Mouse (Mus musculus): ENCODE data around the gene Hes6. TPM values are rescaled to one million over a fixed set of nuclear protein-coding genes. Genes with fewer than 3 reads are reported as not detected.

Hes6 gene
- polyA plus RNA-seq, 1 experiment from 2014 or later: 21.1 TPM

DNA sequence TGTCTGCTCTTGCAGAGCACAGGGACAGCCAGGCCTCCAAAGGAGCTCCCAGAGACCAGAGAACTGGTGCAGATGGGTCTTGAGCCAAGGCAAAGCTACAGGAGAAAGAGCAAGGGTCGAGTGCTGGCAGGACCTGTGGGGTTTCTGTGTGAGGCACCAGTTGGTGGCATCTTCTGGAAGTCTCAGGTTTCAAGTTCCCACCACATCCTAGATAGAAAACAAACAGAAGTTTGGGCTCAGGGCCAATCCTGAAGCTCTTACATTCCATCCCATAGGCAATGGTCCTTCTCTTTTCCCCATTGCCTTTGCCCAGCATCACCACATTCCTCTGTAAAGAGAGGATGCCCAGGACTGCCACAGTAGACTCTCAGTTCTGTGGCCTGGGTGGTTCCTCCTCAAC lies 8.9 kb downstream of the Hes6 start:
- Histone ChIP-seq H3K36me3 (replicated peaks) (no peaks in the 10 kb centered on the region), H3K9me3 (replicated peaks) (no peaks in the 10 kb centered on the region), H3K9ac (no peak overlapping the region), H3K4me3 (replicated peaks) (no peak overlapping the region), H3K27ac (replicated peaks) (no peak overlapping the region), H3K27me3 (peaks cover 34% of the 10 kb centered on the region), H3K4me1 (replicated peaks) (no peaks in the 10 kb centered on the region), H3K4me2 (no peak overlapping the region)
- 18% methylated on average over 1 of the region's 1 CpGs for WGBS (ENCODE audit: insufficient replicate concordance)
- ATAC-seq (ENCODE audit: insufficient read depth): no peak

DNA sequence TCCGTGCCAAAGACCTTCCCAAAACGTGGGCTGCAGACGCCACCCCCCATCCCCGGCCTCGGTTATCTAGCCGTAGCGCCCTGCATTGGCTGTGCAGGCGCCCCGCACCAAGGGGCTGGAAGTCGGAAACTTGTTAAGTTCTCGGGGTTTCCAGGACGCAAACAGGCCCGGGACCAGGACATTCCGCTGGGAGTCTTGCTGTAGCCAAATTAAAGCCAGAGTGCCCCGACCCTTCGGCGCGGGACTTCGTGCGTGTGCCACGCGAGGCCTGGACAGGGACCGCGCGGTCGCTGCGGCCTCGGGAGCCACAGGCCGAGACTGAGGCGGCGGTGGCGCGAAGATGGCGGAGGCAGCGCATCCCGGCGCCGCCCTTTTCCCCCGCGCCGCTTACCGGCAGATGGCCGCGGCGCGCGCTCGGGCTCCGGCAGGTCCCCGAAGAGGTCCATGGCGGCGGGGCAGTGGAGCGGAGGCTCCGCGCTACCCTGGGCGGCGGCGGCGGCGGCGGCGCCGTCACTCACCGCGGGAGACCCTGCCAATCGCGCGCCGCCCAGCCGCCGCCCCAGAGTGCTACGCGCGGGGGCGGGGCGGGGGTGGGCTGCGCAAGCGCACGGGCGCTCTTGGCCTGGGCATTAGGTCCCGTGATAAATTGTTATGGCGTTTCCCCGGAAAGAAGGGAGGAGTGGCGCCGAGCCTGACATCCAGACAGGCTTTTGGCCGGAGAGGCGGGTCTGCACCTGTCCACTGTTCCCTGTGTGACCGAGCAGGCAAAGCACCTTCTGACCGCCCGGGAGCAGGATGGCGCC lies 15.4 kb downstream of the Hes6 start, which contains the start of gene Ilkap:
Ilkap (minus strand) TSS at position 556 of the 803 bp plus-strand sequence.
- Histone ChIP-seq H3K36me3 (replicated peaks) (peaks cover 25% of the 10 kb centered on the region), H3K4me1 (replicated peaks) (peaks cover 32% of the 10 kb centered on the region), H3K27ac (replicated peaks) (peak within 1 kb of the TSS; percentile 88), H3K9ac (peak within 1 kb of the TSS; percentile 87), H3K27me3 (peaks cover 6% of the 10 kb centered on the region; the same call in 1 of the 2 replicates), H3K9me3 (replicated peaks) (no peaks in the 10 kb centered on the region), H3K4me3 (replicated peaks) (peak within 1 kb of the TSS; percentile 89), H3K4me2 (peak within 1 kb of the TSS; percentile 84)
- peak; percentile 97 for ATAC-seq (ENCODE audit: insufficient read depth)
- under 1% methylated on average over 91 of the region's 91 CpGs for whole genome bisulfite sequencing (ENCODE audit: insufficient replicate concordance)

DNA sequence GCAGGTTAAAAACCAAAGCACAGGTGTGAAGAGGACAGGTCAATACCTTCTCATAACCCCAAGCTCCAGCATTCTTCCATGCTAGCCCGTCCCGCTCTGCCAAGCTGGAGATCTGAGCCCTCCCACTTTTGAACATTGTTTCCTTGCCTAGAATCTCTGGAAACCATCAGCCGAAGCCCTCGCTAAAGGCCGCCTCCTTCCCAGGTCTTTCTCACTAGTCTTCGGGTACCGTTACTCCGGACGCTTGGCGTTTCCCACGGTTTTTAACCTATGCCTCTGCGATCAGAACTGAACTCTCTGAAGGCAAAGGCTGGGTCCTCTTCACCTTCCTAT lies 15.9 kb downstream of the Hes6 start:
- Histone ChIP-seq H3K4me3 (replicated peaks) (peak overlapping the region; percentile 89), H3K9me3 (replicated peaks) (no peaks in the 10 kb centered on the region), H3K36me3 (replicated peaks) (peaks cover 30% of the 10 kb centered on the region), H3K27ac (replicated peaks) (peak overlapping the region; percentile 88), H3K9ac (peak overlapping the region; percentile 87), H3K4me2 (peak overlapping the region; percentile 84), H3K4me1 (replicated peaks) (peaks cover 32% of the 10 kb centered on the region), H3K27me3 (peaks cover 5% of the 10 kb centered on the region; the same call in 1 of the 2 replicates)
- WGBS (ENCODE audit: insufficient replicate concordance): under 1% methylated on average over 12 of the region's 12 CpGs
- no peak for ATAC-seq (ENCODE audit: insufficient read depth)

DNA sequence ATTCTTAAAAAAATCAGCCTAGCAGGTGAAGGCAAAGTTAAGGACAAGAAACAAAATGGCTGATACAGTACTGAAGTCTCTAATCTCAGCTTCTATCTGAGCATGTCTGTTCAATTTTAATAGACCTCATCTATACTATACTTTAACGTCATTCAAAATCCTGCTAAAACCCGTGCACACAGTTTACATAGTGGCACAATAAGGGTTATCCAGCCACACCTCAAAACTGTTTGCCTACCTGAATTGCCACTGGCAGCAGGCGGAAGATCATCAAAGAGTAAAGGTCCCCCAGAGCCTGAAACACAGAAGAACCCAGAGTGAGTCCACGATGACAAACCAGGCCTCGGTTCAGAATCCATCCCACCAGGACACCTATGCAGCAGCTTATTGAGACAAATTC lies 23.5 kb downstream of the Hes6 start:
- no peak overlapping the region for H3K9ac ChIP-seq
- no peak overlapping the region for H3K4me2 ChIP-seq
- WGBS (ENCODE audit: insufficient replicate concordance): 82% methylated on average over 5 of the region's 5 CpGs
- no peaks in the 10 kb centered on the region for H3K27me3 ChIP-seq
- H3K4me1 ChIP-seq (replicated peaks): peaks cover 6% of the 10 kb centered on the region; the same call in 1 of the 2 replicates
- ATAC-seq (ENCODE audit: insufficient read depth): no peak
- no peak overlapping the region for H3K27ac ChIP-seq (replicated peaks)
- no peaks in the 10 kb centered on the region for H3K9me3 ChIP-seq (replicated peaks)
- H3K4me3 ChIP-seq (replicated peaks): no peak overlapping the region
- peaks cover 92% of the 10 kb centered on the region for H3K36me3 ChIP-seq (replicated peaks)

DNA sequence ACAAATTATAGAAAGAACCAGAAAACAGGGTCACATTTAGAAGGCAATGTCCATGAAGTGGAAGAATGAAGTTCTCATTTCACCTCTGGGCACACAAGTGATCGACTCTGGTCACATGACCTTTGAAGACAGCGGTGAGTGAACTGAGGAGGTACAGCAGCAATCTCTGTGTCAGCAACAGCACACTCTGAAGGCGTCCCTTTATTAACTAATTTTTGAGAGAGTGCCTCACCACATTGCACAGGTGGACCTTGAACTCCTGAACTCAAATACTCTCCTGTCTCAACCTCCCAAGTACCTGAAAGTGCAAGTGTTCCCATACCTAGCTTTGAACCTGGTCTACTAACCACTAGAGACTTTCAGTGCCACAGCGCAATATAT lies 32.8 kb downstream of the Hes6 start:
- H3K4me1 ChIP-seq (replicated peaks): no peaks in the 10 kb centered on the region
- no peak overlapping the region for H3K4me3 ChIP-seq (replicated peaks)
- no peaks in the 10 kb centered on the region for H3K27me3 ChIP-seq
- no peak overlapping the region for H3K9ac ChIP-seq
- ATAC-seq (ENCODE audit: insufficient read depth): no peak
- no peak overlapping the region for H3K27ac ChIP-seq (replicated peaks)
- no peak overlapping the region for H3K4me2 ChIP-seq
- H3K36me3 ChIP-seq (replicated peaks): peaks cover 95% of the 10 kb centered on the region
- 86% methylated on average over 4 of the region's 4 CpGs for WGBS (ENCODE audit: insufficient replicate concordance)
- no peaks in the 10 kb centered on the region for H3K9me3 ChIP-seq (replicated peaks)

DNA sequence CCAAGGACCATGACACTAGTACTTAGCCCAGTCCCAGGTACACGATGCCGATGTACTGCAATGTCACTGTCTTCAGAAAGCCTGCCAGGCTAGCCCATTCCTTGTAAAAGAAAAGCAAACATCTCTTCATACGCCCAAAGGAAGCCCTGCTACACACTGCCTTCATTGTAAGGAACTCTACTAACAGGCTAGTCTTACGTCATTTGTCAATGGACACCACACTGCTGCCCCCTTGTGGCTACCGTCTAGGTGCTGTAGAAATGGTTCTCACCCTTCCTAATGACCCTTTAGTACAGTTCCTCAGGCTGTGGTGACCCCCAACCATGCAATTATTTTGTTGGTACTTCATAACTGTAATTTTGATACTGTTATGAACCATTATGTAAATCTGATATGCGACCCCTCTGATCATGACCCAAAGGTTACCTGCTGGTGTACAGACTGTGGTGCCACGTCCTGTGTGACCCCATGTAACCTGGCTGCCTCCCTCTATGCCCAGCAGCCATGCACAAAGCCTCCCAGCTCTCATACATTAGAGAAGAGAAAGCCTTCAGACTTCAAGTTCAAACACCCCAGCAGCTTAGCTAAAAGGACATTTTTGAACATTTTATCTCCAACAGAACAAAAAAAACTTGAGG lies 33.3 kb downstream of the Hes6 start:
- 61% methylated on average over 7 of the region's 7 CpGs for WGBS (ENCODE audit: insufficient replicate concordance)
- Histone ChIP-seq H3K9ac (no peak overlapping the region), H3K27me3 (no peaks in the 10 kb centered on the region), H3K4me2 (no peak overlapping the region), H3K9me3 (replicated peaks) (no peaks in the 10 kb centered on the region), H3K27ac (replicated peaks) (no peak overlapping the region), H3K4me1 (replicated peaks) (no peaks in the 10 kb centered on the region), H3K4me3 (replicated peaks) (no peak overlapping the region), H3K36me3 (replicated peaks) (peaks cover 96% of the 10 kb centered on the region)
- ATAC-seq (ENCODE audit: insufficient read depth): no peak; the same call in 1 of the 2 replicates

DNA sequence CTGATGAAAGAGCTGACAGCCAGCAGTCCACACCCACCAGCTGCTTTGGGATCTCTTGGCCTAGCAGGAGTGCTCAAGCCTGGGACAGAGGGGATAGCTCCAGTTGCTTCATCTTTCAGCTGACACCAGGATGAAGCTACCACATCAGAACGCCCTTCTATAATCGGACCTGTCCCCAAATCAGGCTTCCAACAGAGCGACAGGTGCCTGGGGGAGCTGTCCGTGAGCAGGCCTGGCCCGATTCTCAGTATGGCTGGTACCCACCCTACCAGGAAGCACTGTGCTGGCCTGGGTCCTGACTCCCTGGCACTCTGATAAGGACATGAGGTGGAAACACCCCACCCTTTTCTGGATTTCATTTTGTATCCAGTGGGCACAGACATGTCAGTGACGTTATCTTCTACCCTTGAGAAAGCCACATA lies 40.4 kb downstream of the Hes6 start:
- peak overlapping the region; percentile 74 for H3K27ac ChIP-seq (replicated peaks)
- H3K4me3 ChIP-seq (replicated peaks): no peak overlapping the region
- WGBS (ENCODE audit: insufficient replicate concordance): 36% methylated on average over 6 of the region's 6 CpGs
- H3K36me3 ChIP-seq (replicated peaks): peaks cover 91% of the 10 kb centered on the region
- H3K4me2 ChIP-seq: peak overlapping the region; percentile 23
- peaks cover 24% of the 10 kb centered on the region for H3K4me1 ChIP-seq (replicated peaks)
- H3K9ac ChIP-seq: 0 out of 2 replicates have a peak overlapping the region, but pooled peaks have one; percentile 6
- ATAC-seq (ENCODE audit: insufficient read depth): peak; percentile 87
- no peaks in the 10 kb centered on the region for H3K9me3 ChIP-seq (replicated peaks)
- no peaks in the 10 kb centered on the region for H3K27me3 ChIP-seq

DNA sequence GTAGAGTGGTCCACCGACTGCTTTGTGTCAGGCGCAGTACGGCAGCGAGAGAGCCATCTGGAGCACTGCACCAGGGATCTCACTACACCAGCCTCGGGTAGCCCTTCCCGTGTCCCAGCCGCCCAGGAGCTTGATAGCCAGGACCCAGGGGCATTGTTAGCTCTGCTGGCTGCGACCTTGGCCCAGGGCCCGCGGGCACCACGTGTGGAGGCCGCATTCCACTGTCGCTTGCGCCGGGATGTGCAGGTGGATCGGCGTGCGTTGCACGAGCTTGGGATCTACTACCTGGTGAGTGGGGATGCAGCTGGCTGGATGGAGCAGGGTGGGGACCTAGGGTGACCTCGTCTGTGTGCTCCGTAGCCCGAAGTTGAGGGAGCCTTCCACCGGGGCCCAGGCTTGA lies 43.8 kb downstream of the Hes6 start:
- Histone ChIP-seq H3K4me1 (replicated peaks) (peaks cover 43% of the 10 kb centered on the region), H3K27me3 (0 out of 2 replicates have a peak, but pooled peaks cover 4% of the 10 kb centered on the region), H3K9ac (no peak overlapping the region), H3K4me3 (replicated peaks) (no peak overlapping the region), H3K9me3 (replicated peaks) (no peaks in the 10 kb centered on the region), H3K27ac (replicated peaks) (no peak overlapping the region), H3K4me2 (no peak overlapping the region), H3K36me3 (replicated peaks) (peaks cover 57% of the 10 kb centered on the region)
- ATAC-seq (ENCODE audit: insufficient read depth): no peak
- 82% methylated on average over 23 of the region's 23 CpGs for WGBS (ENCODE audit: insufficient replicate concordance)

DNA sequence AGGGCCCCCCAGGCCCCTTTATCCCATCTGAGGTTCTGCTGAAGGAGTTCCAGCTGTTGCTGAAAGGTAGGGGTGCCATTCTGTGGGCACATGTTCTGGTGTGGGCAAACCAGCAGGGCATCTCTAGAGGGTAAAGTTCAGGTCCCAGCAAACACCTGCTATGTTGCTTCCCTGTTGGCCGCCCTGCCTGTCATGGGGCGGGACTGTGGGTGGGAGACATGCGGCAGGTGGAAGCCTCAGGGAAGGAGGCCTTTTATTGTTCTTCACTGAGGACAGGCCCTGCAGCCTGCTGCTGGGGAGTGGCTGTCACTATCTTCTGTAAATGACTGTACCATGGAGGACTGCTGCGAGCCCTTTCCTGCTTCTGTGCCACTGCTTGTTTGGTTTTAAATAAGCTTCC lies 44.4 kb downstream of the Hes6 start:
- H3K9me3 ChIP-seq (replicated peaks): no peaks in the 10 kb centered on the region
- no peak overlapping the region for H3K4me2 ChIP-seq
- ATAC-seq (ENCODE audit: insufficient read depth): no peak

DNA sequence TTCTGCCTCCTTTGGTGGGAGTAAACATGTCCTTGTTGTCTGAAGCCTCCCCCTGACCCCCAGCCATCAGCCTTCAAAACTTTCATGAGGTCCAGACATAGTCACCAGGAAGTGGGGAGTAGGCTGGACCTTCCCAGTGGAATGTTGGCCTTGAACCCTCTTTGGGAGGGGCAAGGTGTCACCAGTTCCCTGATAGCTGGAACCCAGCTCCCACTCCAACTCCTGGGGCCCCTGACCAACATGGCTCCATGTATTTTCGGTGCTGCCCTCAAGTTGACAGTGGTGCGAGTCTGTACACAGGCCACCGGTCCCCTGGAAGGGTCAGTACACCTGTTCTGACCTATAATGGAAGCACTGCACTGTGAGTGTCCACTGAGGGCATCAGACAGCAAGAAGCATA lies 46.5 kb downstream of the Hes6 start:
- 0 out of 2 replicates have a peak, but pooled peaks cover 4% of the 10 kb centered on the region for H3K27me3 ChIP-seq
- peaks cover 30% of the 10 kb centered on the region for H3K36me3 ChIP-seq (replicated peaks)
- H3K27ac ChIP-seq (replicated peaks): peak overlapping the region; percentile 49
- peak overlapping the region; percentile 99 for H3K4me2 ChIP-seq
- H3K4me1 ChIP-seq (replicated peaks): peaks cover 23% of the 10 kb centered on the region
- H3K9me3 ChIP-seq (replicated peaks): no peaks in the 10 kb centered on the region
- H3K9ac ChIP-seq: peak overlapping the region; percentile 20; the same call in 1 of the 2 replicates
- peak overlapping the region; percentile 77 for H3K4me3 ChIP-seq (replicated peaks)
- 89% methylated on average over 3 of the region's 3 CpGs for WGBS (ENCODE audit: insufficient replicate concordance)
- ATAC-seq (ENCODE audit: insufficient read depth): no peak

More for the DNA sequence above, 44.4 kb downstream of the Hes6 start:
- Histone ChIP-seq H3K9ac (no peak overlapping the region), H3K4me3 (replicated peaks) (no peak overlapping the region), H3K27me3 (0 out of 2 replicates have a peak, but pooled peaks cover 4% of the 10 kb centered on the region), H3K4me1 (replicated peaks) (peaks cover 42% of the 10 kb centered on the region), H3K36me3 (replicated peaks) (peaks cover 51% of the 10 kb centered on the region), H3K27ac (replicated peaks) (no peak overlapping the region)
- WGBS (ENCODE audit: insufficient replicate concordance): 62% methylated on average over 4 of the region's 4 CpGs
